Mouse (Mus musculus) midbrain, embryonic 11.5 days (tissue): ENCODE data around the gene Zfp600. TPM values are rescaled to one million over a fixed set of nuclear protein-coding genes. Genes with fewer than 3 reads are reported as not detected.
"Not testable (repeated sequence)": the region's sequence is repeated elsewhere in the genome, so short reads cannot be mapped to it uniquely, and the experiment has no call there.

Source experiments
- ATAC-seq: fragments of 200-750 bp; cut with Nextera tagmentation; 2 replicates; pipeline ENCODE4 v1.8.0; 2017; ENCODE audit warnings: moderate TSS enrichment, moderate library complexity; ENCODE audit not compliant: low FRiP score
- DNase-seq: peaks from one replicate; pipeline ENCODE4 v3.0.0; 2015; ENCODE audit warnings: low spot score; ENCODE audit errors: missing footprints
- H3K27ac ChIP-seq: fragments of 300-500 bp; sonication (generic); 2 replicates; pipeline ENCODE4 v1.5.1; 2014; ENCODE audit warnings: low read depth, low read length
- H3K27me3 ChIP-seq: fragments of 300-500 bp; sonication (generic); 2 replicates; pipeline ENCODE4 v1.6.1; 2014; ENCODE audit warnings: mild to moderate bottlenecking, low read length, moderate library complexity, mixed read lengths; ENCODE audit not compliant: control insufficient read depth, insufficient read depth
- H3K36me3 ChIP-seq: fragments of 300-500 bp; sonication (generic); 2 replicates; pipeline ENCODE4 v1.6.1; 2014; ENCODE audit warnings: mild to moderate bottlenecking, low read length, moderate library complexity, mixed read lengths; ENCODE audit not compliant: control insufficient read depth, insufficient read depth
- H3K4me1 ChIP-seq: fragments of 300-500 bp; sonication (generic); 2 replicates; pipeline ENCODE4 v1.6.1; 2014; ENCODE audit warnings: low read length; ENCODE audit not compliant: control insufficient read depth, insufficient read depth
- H3K4me2 ChIP-seq: fragments of 300-500 bp; sonication (generic); 2 replicates; pipeline ENCODE4 v1.6.1; 2014; ENCODE audit warnings: mild to moderate bottlenecking, moderate library complexity
- H3K4me3 ChIP-seq: fragments of 300-500 bp; sonication (generic); 2 replicates; pipeline ENCODE4 v1.5.1; 2014; ENCODE audit warnings: low read depth, low read length
- H3K9ac ChIP-seq: fragments of 300-500 bp; sonication (generic); 2 replicates; pipeline ENCODE4 v1.6.1; 2014; ENCODE audit warnings: low read length
- H3K9me3 ChIP-seq: fragments of 300-500 bp; sonication (generic); 2 replicates; pipeline ENCODE4 v1.6.1; 2016; ENCODE audit warnings: low read length; ENCODE audit not compliant: control insufficient read depth
- WGBS: fragments of 180-500 bp; shearing (Covaris S2); extraction: QIAGEN DNeasy Blood & Tissue Kit; methylation state at CpG from one replicate; pipeline ENCODE4 v1.1.7; 2014; 5-methylcytosine and 5-hydroxymethylcytosine counted together
- polyA plus RNA-seq: library from polyadenylated mRNA; unstranded; fragments of >200 nt; fragmentation: Nextera tagmentation; extraction: Ambion mirVana; gene quantifications from 2 replicates; pipeline ENCODE4 v1.2.1, GENCODE M21; 2014

Zfp600 gene
- polyA plus RNA-seq, 1 experiment from 2014 or later = not detected

DNA sequence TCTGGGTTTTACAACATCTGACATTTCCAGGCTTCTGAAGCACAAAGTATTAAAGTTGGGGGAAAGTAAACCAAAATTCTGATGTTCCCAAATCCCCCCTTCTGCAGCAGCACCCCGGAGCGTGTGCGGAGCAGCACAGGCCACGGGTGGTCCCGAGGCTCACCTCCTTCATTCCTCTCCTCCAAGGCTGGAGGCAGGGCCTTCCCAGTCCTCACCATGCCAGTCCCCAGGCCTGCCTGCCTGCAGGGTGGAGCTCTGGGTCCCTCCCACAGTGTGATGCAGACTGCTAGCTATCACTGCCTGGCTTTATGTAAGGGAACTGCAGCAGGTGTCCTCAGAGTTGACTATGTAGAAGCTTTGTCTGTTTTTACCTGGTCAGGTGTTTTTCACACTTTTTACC lies 85.5 kb downstream of the Zfp600 start:
- H3K27me3 ChIP-seq, H3K4me3 ChIP-seq, DNase-seq, H3K9ac ChIP-seq, ATAC-seq, H3K36me3 ChIP-seq, H3K9me3 ChIP-seq, H3K4me2 ChIP-seq, H3K4me1 ChIP-seq, H3K27ac ChIP-seq: not testable (repeated sequence)
- WGBS = 60% methylated on average over 5 of the region's 5 CpGs

Other genes with a start within 250 kb of the Zfp600 start
- gene Zfp987, start 59.5 kb upstream of the Zfp600 start, polyA plus RNA-seq = not detected in 2 replicates